Mouse (Mus musculus) CH12.LX (cell line): Measurements from ENCODE around the gene Ece1. TPM values are rescaled to one million over a fixed set of nuclear protein-coding genes. Genes with fewer than 3 reads are reported as not detected.

Source experiments
- DNase-seq: peaks from one replicate; pipeline ENCODE4 v3.0.0-alpha.2; 2013; ENCODE audit errors: extremely low read depth
- H3K27ac ChIP-seq: 2 replicates; pipeline ENCODE4 v1.5.1; 2012; ENCODE audit warnings: low read depth, mild to moderate bottlenecking, control low read depth, moderate library complexity; ENCODE audit not compliant: insufficient read depth
- H3K27me3 ChIP-seq: replicated peaks from 2 replicates; pipeline ENCODE3; 2012; ENCODE audit warnings: inconsistent platforms
- H3K36me3 ChIP-seq, 2 experiments: replicated peaks in 1 of 2; 2 replicates each; pipeline versions ENCODE3 to v1.6.1; 2012; ENCODE audit warnings: inconsistent platforms in 1 of 2, low read length in 1 of 2, mild to moderate bottlenecking in 1 of 2, mixed read lengths in 1 of 2, moderate library complexity in 1 of 2; ENCODE audit not compliant: control insufficient read depth in 1 of 2, insufficient read depth in 1 of 2
- H3K4me1 ChIP-seq, 2 experiments: 2 replicates each; pipeline ENCODE4 v1.6.1; 2012; ENCODE audit warnings: inconsistent platforms in 1 of 2, moderate library complexity in 1 of 2; ENCODE audit not compliant: insufficient read depth in 2 of 2, control insufficient read depth in 1 of 2
- H3K4me2 ChIP-seq: 2 replicates; pipeline ENCODE4 v1.6.1; 2012; ENCODE audit warnings: low read depth, mild to moderate bottlenecking, control low read depth; ENCODE audit not compliant: poor library complexity, insufficient read depth, severe bottlenecking
- H3K4me3 ChIP-seq, 3 experiments: fragments of 150-350 bp in 1 of 3; sonication (generic) in 1 of 3; replicated peaks in 1 of 3; 2 replicates each; pipeline versions ENCODE3 to v1.5.1; 2011 to 2012; ENCODE audit warnings: low read depth in 2 of 3, low read length in 2 of 3, mild to moderate bottlenecking in 2 of 3, moderate library complexity in 2 of 3, control low read depth in 1 of 3, improper control_type of control experiment in 1 of 3, inconsistent platforms in 1 of 3, mixed read lengths in 1 of 3; ENCODE audit not compliant: poor library complexity in 1 of 3
- H3K79me2 ChIP-seq: replicated peaks from 2 replicates; pipeline ENCODE4 v1.6.1; 2012; ENCODE audit warnings: mild to moderate bottlenecking, moderate library complexity; ENCODE audit not compliant: control insufficient read depth, poor library complexity, insufficient read depth, severe bottlenecking; ENCODE audit errors: extremely low read depth
- H3K9ac ChIP-seq: 2 replicates; pipeline ENCODE4 v1.6.1; 2012; ENCODE audit warnings: low read depth, mild to moderate bottlenecking, control low read depth, moderate library complexity; ENCODE audit not compliant: insufficient read depth
- H3K9me3 ChIP-seq: replicated peaks from 2 replicates; pipeline ENCODE3; 2012; ENCODE audit warnings: low read length, inconsistent platforms, mixed read lengths
- BHLHE40 ChIP-seq: IDR thresholded peaks from 2 replicates; pipeline ENCODE4 v1.6.1; 2011; ENCODE audit warnings: mild to moderate bottlenecking, low read depth, low read length, improper control_type of control experiment
- CTCF ChIP-seq, 2 experiments: IDR thresholded peaks in 1 of 2; conservative IDR thresholded peaks in 1 of 2; 2 replicates each; pipeline ENCODE4 v1.5.1; 2011 to 2012; ENCODE audit warnings: low read depth in 2 of 2, low read length in 2 of 2, improper control_type of control experiment in 1 of 2, inconsistent platforms in 1 of 2, mild to moderate bottlenecking in 1 of 2, moderate library complexity in 1 of 2
- ETS1 ChIP-seq: conservative IDR thresholded peaks from 2 replicates; pipeline ENCODE4 v1.6.1; 2012; ENCODE audit warnings: low read depth, mild to moderate bottlenecking, inconsistent platforms, low read length, improper control_type of control experiment, moderate library complexity
- HCFC1 ChIP-seq: IDR thresholded peaks from 2 replicates; pipeline ENCODE4 v1.6.1; 2012; ENCODE audit warnings: low read depth, mild to moderate bottlenecking, inconsistent platforms, low read length, improper control_type of control experiment
- IRF4 ChIP-seq: IDR thresholded peaks from 2 replicates; pipeline ENCODE4 v1.6.1; 2014; ENCODE audit warnings: low read depth, mild to moderate bottlenecking, inconsistent platforms, low read length, improper control_type of control experiment
- JUND ChIP-seq: conservative IDR thresholded peaks from 2 replicates; pipeline ENCODE4 v1.6.1; 2011; ENCODE audit warnings: low read depth, low read length, improper control_type of control experiment
- KAT2A ChIP-seq: IDR thresholded peaks from 2 replicates; pipeline ENCODE4 v1.6.1; 2012; ENCODE audit warnings: low read length, improper control_type of control experiment, inconsistent platforms; ENCODE audit not compliant: insufficient replicate concordance
- MAX ChIP-seq: IDR thresholded peaks from 2 replicates; pipeline ENCODE4 v1.6.1; 2011; ENCODE audit warnings: low read length, improper control_type of control experiment
- MAZ ChIP-seq: IDR thresholded peaks from 2 replicates; pipeline ENCODE4 v1.6.1; 2012; ENCODE audit warnings: low read depth, mild to moderate bottlenecking, inconsistent platforms, low read length, improper control_type of control experiment, moderate library complexity
- MEF2A ChIP-seq: IDR thresholded peaks from 2 replicates; pipeline ENCODE4 v1.6.1; 2014; ENCODE audit warnings: low read depth, mild to moderate bottlenecking, inconsistent platforms, low read length, improper control_type of control experiment, borderline replicate concordance
- MYC ChIP-seq: IDR thresholded peaks from 2 replicates; pipeline ENCODE4 v1.6.1; 2011; ENCODE audit warnings: low read depth, mild to moderate bottlenecking, improper control_type of control experiment, low read length
- NRF1 ChIP-seq: IDR thresholded peaks from 2 replicates; pipeline ENCODE4 v1.6.1; 2014; ENCODE audit warnings: low read depth, mild to moderate bottlenecking, inconsistent platforms, low read length, improper control_type of control experiment, moderate library complexity
- PAX5 ChIP-seq: IDR thresholded peaks from 2 replicates; pipeline ENCODE4 v1.6.1; 2012; ENCODE audit warnings: low read length, inconsistent platforms, mixed read lengths
- POLR2A ChIP-seq: IDR thresholded peaks from 2 replicates; pipeline ENCODE4 v1.6.1; 2011; ENCODE audit warnings: low read depth, mild to moderate bottlenecking, improper control_type of control experiment, low read length
- RAD21 ChIP-seq: IDR thresholded peaks from 2 replicates; pipeline ENCODE4 v1.6.1; 2011; ENCODE audit warnings: low read depth, mild to moderate bottlenecking, low read length, improper control_type of control experiment, moderate library complexity
- SMC3 ChIP-seq: IDR thresholded peaks from 2 replicates; pipeline ENCODE4 v1.6.1; 2011; ENCODE audit warnings: low read depth, low read length, improper control_type of control experiment
- TCF12 ChIP-seq: IDR thresholded peaks from 2 replicates; pipeline ENCODE4 v1.6.1; 2014; ENCODE audit warnings: low read depth, mild to moderate bottlenecking, inconsistent platforms, low read length, improper control_type of control experiment
- UBTF ChIP-seq: IDR thresholded peaks from 2 replicates; pipeline ENCODE4 v1.6.1; 2012; ENCODE audit warnings: low read depth, mild to moderate bottlenecking, inconsistent platforms, low read length, improper control_type of control experiment, moderate library complexity
- USF2 ChIP-seq: conservative IDR thresholded peaks from 2 replicates; pipeline ENCODE4 v1.6.1; 2011; ENCODE audit warnings: low read depth, low read length, improper control_type of control experiment
- ZMIZ1 ChIP-seq: IDR thresholded peaks from 2 replicates; pipeline ENCODE4 v1.6.1; 2012; ENCODE audit warnings: low read depth, mild to moderate bottlenecking, inconsistent platforms, low read length, improper control_type of control experiment
- ZNF384 ChIP-seq: IDR thresholded peaks from 2 replicates; pipeline ENCODE4 v1.6.1; 2012; ENCODE audit warnings: low read depth, low read length, improper control_type of control experiment, inconsistent platforms
- dilution Hi-C: fragments of 300-500 bp; cut with MboI; formaldehyde crosslinking; loops from 2 replicates; pipeline ENCODE4 v1.14.3; 2020; ENCODE audit warnings: low sequenced_read_pairs; ENCODE audit not compliant: extremely low pct_unique_long_range_greater_than_20kb, extremely low pct_ligation_motif_present
- in situ Hi-C: fragments of 300-500 bp; cut with MboI; formaldehyde crosslinking; loops from 3 replicates; pipeline ENCODE4 v1.14.3; 2019; ENCODE audit warnings: low sequenced_read_pairs, low pct_ligation_motif_present, low pct_unique_long_range_greater_than_20kb, mixed read lengths
- polyA plus RNA-seq: library from polyadenylated mRNA; unstranded; fragments of >175 nt; gene quantifications from 2 replicates; pipeline ENCODE4 v1.2.1, GENCODE M21; 2012; ENCODE audit warnings: low read depth; ENCODE audit not compliant: insufficient read length
- total RNA-seq, 2 experiments: library from RNA; depleted of rRNA; stranded (reverse); fragments of 300-350 nt in 1 of 2; fragments of >200 nt in 1 of 2; gene quantifications; 2 replicates each; pipeline ENCODE4 v1.2.3; 2012 to 2014

Gene Ece1
- total and polyA plus RNA-seq, 3 experiments = 0.12 to 10.0 (median 0.16) TPM

DNA sequence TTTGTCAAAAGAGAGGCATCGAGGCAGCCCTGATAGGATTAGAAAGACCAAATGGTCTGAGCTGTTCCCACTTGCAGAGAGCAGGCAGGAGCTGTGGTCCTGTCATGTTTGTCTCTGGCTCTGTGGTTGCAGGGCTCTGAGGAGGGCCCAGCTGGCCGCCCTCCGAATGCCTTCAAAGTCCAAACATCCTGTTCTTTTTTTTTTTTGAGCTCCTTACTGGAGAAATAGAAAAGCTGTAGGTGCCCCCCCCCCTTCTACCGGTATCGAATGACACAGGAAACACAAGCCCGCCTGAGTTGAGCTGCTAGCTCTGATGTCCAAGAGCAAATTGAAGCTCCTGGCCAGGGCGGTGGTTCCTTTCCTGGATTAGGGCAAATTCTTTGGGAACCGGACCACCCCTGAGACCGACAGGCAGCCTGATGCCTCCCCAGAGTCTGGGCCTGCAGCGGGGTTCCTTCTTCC lies 58.5 kb downstream of the Ece1 start:
- in situ Hi-C loops = no loop called here
- H3K27ac ChIP-seq = no peak overlapping the region

DNA sequence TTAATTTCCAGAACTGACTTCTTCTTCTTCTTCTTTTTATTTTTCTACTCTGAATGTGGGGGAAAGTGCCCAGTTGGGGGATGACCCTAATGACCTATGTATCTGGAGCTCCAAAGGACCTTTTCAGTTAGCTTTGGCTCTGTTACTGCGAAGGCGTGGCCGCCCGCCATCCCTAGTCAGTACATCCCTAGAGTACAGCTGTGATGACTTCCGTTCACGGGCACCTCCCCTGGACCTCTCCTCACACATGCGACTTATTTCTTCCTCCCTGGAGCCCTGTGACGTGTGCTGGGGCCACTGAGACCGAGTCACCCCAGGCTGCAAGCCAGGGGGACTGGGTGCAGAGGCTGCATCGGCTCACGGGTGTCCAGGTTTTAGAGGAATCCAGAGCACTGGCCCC lies 59.5 kb downstream of the Ece1 start:
- DNase-seq = no peak
- H3K9ac ChIP-seq = no peak overlapping the region
- H3K27ac ChIP-seq = no peak overlapping the region
- TF ChIP-seq CTCF (conservative IDR thresholded peaks at IDR 0.05 in 1 of 2, IDR thresholded peaks at IDR 0.05 in 1 of 2; ENCODE audit: low read depth in 2 of 2, low read length in 2 of 2) = no peak
- no peak for TF ChIP-seq JUND
- no peak for TF ChIP-seq MAX
- TF ChIP-seq UBTF = no peak
- TF ChIP-seq TCF12 = no peak
- no peak for TF ChIP-seq SMC3
- no peak for TF ChIP-seq USF2
- no peak for TF ChIP-seq ZNF384
- no peak for TF ChIP-seq PAX5
- TF ChIP-seq HCFC1 = no peak
- TF ChIP-seq KAT2A = no peak
- no peak for TF ChIP-seq POLR2A
- no peak for TF ChIP-seq RAD21
- no peak for TF ChIP-seq NRF1
- no peak for TF ChIP-seq MEF2A
- no peak for TF ChIP-seq MAZ
- no peak for TF ChIP-seq ZMIZ1
- no peak for TF ChIP-seq ETS1
- no peak for TF ChIP-seq IRF4
- no peak for TF ChIP-seq BHLHE40
- no peaks in the 10 kb centered on the region for H3K79me2 ChIP-seq
- in situ Hi-C loops = no loop called here
- H3K36me3 ChIP-seq = no peaks in the 10 kb centered on the region
- H3K4me1 ChIP-seq = peaks cover 0 to 8% of the 10 kb centered on the region in 2 experiments; a peak in 2 of 4 replicates
- dilution Hi-C loops = no loop called here
- H3K9me3 ChIP-seq = no peaks in the 10 kb centered on the region
- H3K4me2 ChIP-seq = no peak overlapping the region
- peaks cover 90% of the 10 kb centered on the region for H3K27me3 ChIP-seq
- no peak overlapping the region for H3K4me3 ChIP-seq

More for the DNA sequence above, 58.5 kb downstream of the Ece1 start:
- Histone ChIP-seq H3K79me2 (no peaks in the 10 kb centered on the region), H3K36me3 (no peaks in the 10 kb centered on the region), H3K4me3 (no peak overlapping the region), H3K27me3 (peaks cover 88% of the 10 kb centered on the region), H3K4me2 (no peak overlapping the region), H3K9me3 (no peaks in the 10 kb centered on the region), H3K9ac (no peak overlapping the region), H3K4me1 (peaks cover 0 to 8% of the 10 kb centered on the region in 2 experiments; a peak in 2 of 4 replicates)
- dilution Hi-C loops = no loop called here
- TF ChIP-seq MYC = no peak
- TF ChIP-seq MAX = no peak
- no peak for DNase-seq
